Mouse (Mus musculus): ENCODE data around the gene Zfp575. TPM values are rescaled to one million over a fixed set of nuclear protein-coding genes. Genes with fewer than 3 reads are reported as not detected.
A peak's percentile ranks its signal among the peaks of the same experiment; 100 is the strongest.

The Zfp575 gene
- total RNA-seq, 2 experiments from 2014 or later, result 4.7 to 5.7 TPM

- no peak for DNase-seq
These were observed 24.1 kb downstream of the Zfp575 start for GRCm38 (mm10) chr7:24563191-24563836.

GRCm38 (mm10) chr7:24561450-24561849 lies 26.0 kb downstream of the Zfp575 start:
- no peak for DNase-seq

GRCm38 (mm10) chr7:24555786-24556185 lies 31.7 kb downstream of the Zfp575 start:
- DNase-seq, result no peak

- no peak for DNase-seq
These were observed 35.3 kb downstream of the Zfp575 start for GRCm38 (mm10) chr7:24551985-24552759.

GRCm38 (mm10) chr7:24547534-24548036 lies 39.9 kb downstream of the Zfp575 start:
- DNase-seq, result no peak

GRCm38 (mm10) chr7:24546634-24547389 lies 40.6 kb downstream of the Zfp575 start:
- DNase-seq, result peak; percentile 99

- no peak for DNase-seq
These were observed 41.3 kb downstream of the Zfp575 start, which contains the start of the genes Pinlyp and Xrcc1 for GRCm38 (mm10) chr7:24546068-24546614. TSS of gene Pinlyp (minus strand) at chr7:24546118. TSS of gene Xrcc1 (plus strand) at chr7:24546289.

GRCm38 (mm10) chr7:24544506-24544905 lies 42.9 kb downstream of the Zfp575 start:
- no peak for DNase-seq

- DNase-seq, result no peak
These were observed 47.8 kb downstream of the Zfp575 start for GRCm38 (mm10) chr7:24539686-24540085.

GRCm38 (mm10) chr7:24538701-24539100 lies 48.7 kb downstream of the Zfp575 start:
- no peak for DNase-seq

- DNase-seq, result no peak
These were observed 49.3 kb downstream of the Zfp575 start for GRCm38 (mm10) chr7:24538154-24538553.

GRCm38 (mm10) chr7:24537591-24537990 lies 49.9 kb downstream of the Zfp575 start:
- no peak for DNase-seq

GRCm38 (mm10) chr7:24537081-24537480 lies 50.4 kb downstream of the Zfp575 start:
- DNase-seq, result no peak

- DNase-seq, result no peak
These were observed 53.1 kb downstream of the Zfp575 start for GRCm38 (mm10) chr7:24534301-24534700.

Other genes starting within 250 kb of the Zfp575 start
- not detected for gene Lypd5, start 238.4 kb downstream of the Zfp575 start, total RNA-seq (2021)
- gene Kcnn4, start 217.4 kb downstream of the Zfp575 start, total RNA-seq (2021), result under 1 TPM; 0.17 to 0.48 TPM
- gene Smg9, start 188.0 kb downstream of the Zfp575 start, total RNA-seq (2021), result 10 to 100 TPM; 33.8 to 39.0 TPM
- gene Irgc1, start 135.3 kb downstream of the Zfp575 start, total RNA-seq (2021), result not detected
- under 1 TPM in 1 of 2 experiments, not detected in 1; 0.68 TPM for gene Plaur, start 125.2 kb downstream of the Zfp575 start, total RNA-seq (2021)
- gene Cadm4, start 105.6 kb downstream of the Zfp575 start, total RNA-seq (2021), result 100 to 1,000 TPM; 137 to 142 TPM
- gene Zfp428, start 80.6 kb downstream of the Zfp575 start, total RNA-seq (2021), result 10 to 100 TPM; 36.2 to 42.1 TPM
- gene AC161166.1, start 75.2 kb downstream of the Zfp575 start, total RNA-seq (2021), result not detected
- 10 to 100 TPM; 67.7 to 69.6 TPM for gene Irgq, start 57.0 kb downstream of the Zfp575 start, total RNA-seq (2021)
- not detected for gene Pinlyp, start 41.5 kb downstream of the Zfp575 start, total RNA-seq (2021)
- gene Xrcc1, start 41.4 kb downstream of the Zfp575 start, total RNA-seq (2021), result 10 to 100 TPM; 34.2 to 37.7 TPM
- gene Ethe1, start 98 bp downstream of the Zfp575 start, total RNA-seq (2021), result 10 to 100 TPM in 1 of 2 experiments, 1 to 10 TPM in 1; 10.0 to 12.0 TPM
- under 1 TPM in 1 of 2 experiments, not detected in 1; 0.30 TPM for gene Phldb3, start 23.1 kb upstream of the Zfp575 start, total RNA-seq (2021)
- under 1 TPM; 0.40 to 0.68 TPM for gene Lypd3, start 48.9 kb upstream of the Zfp575 start, total RNA-seq (2021)
- not detected for gene Tex101, start 89.0 kb upstream of the Zfp575 start, total RNA-seq (2021)
- not detected for gene BC049730, start 121.6 kb upstream of the Zfp575 start, total RNA-seq (2021)
- gene Gm4763, start 139.3 kb upstream of the Zfp575 start, total RNA-seq (2021), result not detected
- gene Cd177, start 172.7 kb upstream of the Zfp575 start, total RNA-seq (2021), result not detected
- not detected for gene Ceacam10, start 189.6 kb upstream of the Zfp575 start, total RNA-seq (2021)

All from layer of hippocampus, postnatal 36 days (tissue).